Mouse (Mus musculus): ENCODE measurements around the gene Hivep2. TPM values are rescaled to one million over a fixed set of nuclear protein-coding genes. Genes with fewer than 3 reads are reported as not detected.

The Hivep2 gene
- polyA plus RNA-seq, 1 experiment: 0.47 TPM

GRCm38 (mm10) chr10:14050586-14050985 lies 84.7 kb downstream of the Hivep2 start:
- Histone ChIP-seq H3K9me3 (no peaks in the 10 kb centered on the region), H3K4me1 (peaks cover 44% of the 10 kb centered on the region), H3K4me3 (replicated peaks) (no peak overlapping the region), H3K27me3 (replicated peaks) (no peaks in the 10 kb centered on the region), H3K36me3 (replicated peaks; ENCODE audit: low read length) (no peaks in the 10 kb centered on the region)
- no peak for TF ChIP-seq GATA1 (IDR thresholded peaks at IDR 0.05; ENCODE audit: borderline replicate concordance, low read length)
- no peak for TF ChIP-seq FLI1 (IDR thresholded peaks at IDR 0.05; ENCODE audit: low read length)

- Histone ChIP-seq H3K36me3 (replicated peaks; ENCODE audit: low read length) (no peaks in the 10 kb centered on the region), H3K27me3 (replicated peaks) (no peaks in the 10 kb centered on the region), H3K4me3 (replicated peaks) (no peak overlapping the region), H3K4me1 (peaks cover 35% of the 10 kb centered on the region), H3K9me3 (no peaks in the 10 kb centered on the region)
- TF ChIP-seq GATA1 (IDR thresholded peaks at IDR 0.05; ENCODE audit: borderline replicate concordance, low read length) (no peak), FLI1 (IDR thresholded peaks at IDR 0.05; ENCODE audit: low read length) (no peak)
Measured at GRCm38 (mm10) chr10:14052109-14052689, 86.3 kb downstream of the Hivep2 start.

DNA sequence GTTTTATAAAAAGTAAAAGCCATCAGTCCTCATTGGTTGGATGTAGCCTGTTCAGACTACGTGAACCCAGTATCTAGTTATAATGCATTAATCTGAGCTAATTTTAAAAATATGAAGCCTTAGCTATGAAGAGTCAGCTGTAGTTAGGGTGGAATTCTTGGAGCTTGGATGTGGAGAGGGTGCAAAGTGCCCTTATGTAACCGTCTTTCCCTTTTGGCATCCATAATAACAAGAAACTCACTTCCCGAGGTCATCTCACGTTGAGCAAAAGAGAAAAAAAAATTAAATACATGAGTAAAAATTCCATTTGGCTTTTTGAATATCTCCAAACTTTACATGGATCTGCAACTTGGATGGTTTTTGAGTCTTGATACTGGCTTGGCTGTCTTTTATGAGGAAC lies 89.0 kb downstream of the Hivep2 start:
- peaks cover 36% of the 10 kb centered on the region for H3K4me1 ChIP-seq

DNA sequence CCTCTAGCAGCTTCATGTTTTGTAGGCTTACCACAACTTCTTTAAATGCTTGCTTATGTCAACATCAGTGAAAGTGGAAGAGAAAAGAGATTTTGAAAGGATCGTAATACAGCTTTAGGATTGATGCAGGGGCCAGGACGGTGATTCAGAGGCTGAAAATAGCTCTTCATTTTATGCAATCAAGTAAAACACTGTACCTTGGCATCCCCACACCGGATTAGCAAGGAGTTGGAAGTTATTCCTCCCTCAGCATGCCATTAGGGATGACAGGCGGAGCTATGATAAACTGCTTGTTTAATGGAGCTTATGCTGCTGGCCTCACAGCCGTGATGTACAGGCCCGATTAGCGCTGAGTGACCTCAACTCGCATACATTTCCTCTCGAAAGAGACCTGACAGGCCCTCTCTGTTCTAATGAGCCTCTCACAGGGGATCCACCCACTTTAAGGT lies 89.7 kb downstream of the Hivep2 start:
- Histone ChIP-seq H3K36me3 (replicated peaks; ENCODE audit: low read length) (no peaks in the 10 kb centered on the region), H3K27me3 (replicated peaks) (no peaks in the 10 kb centered on the region), H3K4me3 (replicated peaks) (no peak overlapping the region), H3K4me1 (peaks cover 43% of the 10 kb centered on the region), H3K9me3 (no peaks in the 10 kb centered on the region)
- TF ChIP-seq FLI1 (IDR thresholded peaks at IDR 0.05; ENCODE audit: low read length) (no peak), GATA1 (IDR thresholded peaks at IDR 0.05; ENCODE audit: borderline replicate concordance, low read length) (no peak)

More for the DNA sequence above, 89.0 kb downstream of the Hivep2 start:
- H3K36me3 ChIP-seq (replicated peaks; ENCODE audit: low read length): no peaks in the 10 kb centered on the region
- no peaks in the 10 kb centered on the region for H3K27me3 ChIP-seq (replicated peaks)
- TF ChIP-seq GATA1 (IDR thresholded peaks at IDR 0.05; ENCODE audit: borderline replicate concordance, low read length): no peak
- no peak for TF ChIP-seq FLI1 (IDR thresholded peaks at IDR 0.05; ENCODE audit: low read length)
- no peak overlapping the region for H3K4me3 ChIP-seq (replicated peaks)
- H3K9me3 ChIP-seq: no peaks in the 10 kb centered on the region

DNA sequence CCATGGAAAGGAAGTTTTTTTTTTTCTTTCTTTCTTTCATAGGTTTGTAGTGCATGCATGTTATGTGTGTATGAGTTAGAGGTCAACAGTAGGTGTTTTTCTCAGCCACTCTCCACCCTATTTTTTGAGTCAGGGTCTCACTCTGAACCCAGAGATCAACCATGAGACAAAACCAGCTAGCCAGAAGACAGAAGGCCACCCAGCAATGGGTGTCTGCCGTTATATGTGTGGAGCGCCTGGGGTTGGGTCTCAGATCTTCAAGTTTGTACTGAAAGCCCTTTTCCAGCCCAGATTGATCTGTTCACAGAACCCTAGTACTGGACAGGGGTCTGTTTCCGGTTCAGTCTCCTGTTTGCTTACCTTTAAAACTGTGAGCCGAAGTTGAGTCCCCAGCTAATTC lies 90.2 kb downstream of the Hivep2 start:
- H3K4me3 ChIP-seq (replicated peaks): no peak overlapping the region
- H3K4me1 ChIP-seq: peaks cover 43% of the 10 kb centered on the region
- H3K27me3 ChIP-seq (replicated peaks): no peaks in the 10 kb centered on the region
- no peaks in the 10 kb centered on the region for H3K36me3 ChIP-seq (replicated peaks; ENCODE audit: low read length)
- TF ChIP-seq FLI1 (IDR thresholded peaks at IDR 0.05; ENCODE audit: low read length) (no peak), GATA1 (IDR thresholded peaks at IDR 0.05; ENCODE audit: borderline replicate concordance, low read length) (no peak)
- no peaks in the 10 kb centered on the region for H3K9me3 ChIP-seq

- Histone ChIP-seq H3K27me3 (replicated peaks) (no peaks in the 10 kb centered on the region), H3K4me1 (peaks cover 45% of the 10 kb centered on the region)
- no peak for TF ChIP-seq GATA1 (IDR thresholded peaks at IDR 0.05; ENCODE audit: borderline replicate concordance, low read length)
- no peak for TF ChIP-seq FLI1 (IDR thresholded peaks at IDR 0.05; ENCODE audit: low read length)
Measured at GRCm38 (mm10) chr10:14056584-14057451, 90.9 kb downstream of the Hivep2 start.

DNA sequence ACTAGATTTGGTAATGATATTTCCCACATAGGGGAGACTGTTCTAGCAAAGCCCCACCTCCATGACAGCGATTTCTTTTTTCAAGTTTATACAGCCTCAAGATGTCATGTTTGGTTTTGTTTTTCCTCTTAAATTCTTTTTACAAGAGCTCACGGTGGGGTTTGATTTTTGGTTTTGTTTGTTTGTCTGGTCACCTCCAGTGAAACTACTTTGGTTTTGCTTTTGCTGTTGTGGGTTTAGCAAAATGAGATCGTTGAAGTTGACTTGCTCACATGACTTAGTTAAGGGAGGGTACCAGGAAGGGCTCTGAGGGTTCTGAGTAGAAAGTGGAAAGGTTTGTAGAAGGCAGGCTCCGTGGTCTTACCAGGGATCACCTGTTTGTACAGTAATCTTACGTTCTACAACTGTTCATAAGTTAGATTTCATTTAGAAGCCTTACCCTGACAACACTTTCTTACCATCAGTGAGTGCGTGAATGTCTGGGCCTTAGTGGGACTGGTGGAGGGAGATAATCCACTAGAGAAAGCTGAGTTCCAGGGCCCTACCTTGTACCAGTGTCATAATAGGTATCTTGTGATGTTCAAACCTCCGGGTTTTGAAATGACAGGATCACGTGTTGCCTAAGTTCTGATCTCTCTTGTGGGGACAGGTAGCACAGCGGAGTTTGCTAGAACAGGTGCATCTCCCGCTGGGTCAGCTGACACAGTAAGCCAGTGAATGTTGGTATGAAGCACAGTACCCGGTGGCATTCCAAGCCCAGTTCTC lies 92.1 kb downstream of the Hivep2 start:
- Histone ChIP-seq H3K9me3 (no peaks in the 10 kb centered on the region), H3K36me3 (replicated peaks; ENCODE audit: low read length) (no peaks in the 10 kb centered on the region), H3K4me3 (replicated peaks) (no peak overlapping the region), H3K4me1 (peaks cover 50% of the 10 kb centered on the region), H3K27me3 (replicated peaks) (no peaks in the 10 kb centered on the region)
- TF ChIP-seq FLI1 (IDR thresholded peaks at IDR 0.05; ENCODE audit: low read length): no peak
- no peak for TF ChIP-seq GATA1 (IDR thresholded peaks at IDR 0.05; ENCODE audit: borderline replicate concordance, low read length)

More at GRCm38 (mm10) chr10:14056584-14057451, 90.9 kb downstream of the Hivep2 start:
- H3K9me3 ChIP-seq: no peaks in the 10 kb centered on the region
- H3K4me3 ChIP-seq (replicated peaks): no peak overlapping the region
- H3K36me3 ChIP-seq (replicated peaks; ENCODE audit: low read length): no peaks in the 10 kb centered on the region

- no peaks in the 10 kb centered on the region for H3K27me3 ChIP-seq (replicated peaks)
- TF ChIP-seq GATA1 (IDR thresholded peaks at IDR 0.05; ENCODE audit: borderline replicate concordance, low read length): no peak
- TF ChIP-seq FLI1 (IDR thresholded peaks at IDR 0.05; ENCODE audit: low read length): no peak
Measured at GRCm38 (mm10) chr10:14058742-14059141, 92.9 kb downstream of the Hivep2 start.

GRCm38 (mm10) chr10:14059581-14059980 lies 93.7 kb downstream of the Hivep2 start:
- no peak for TF ChIP-seq GATA1 (IDR thresholded peaks at IDR 0.05; ENCODE audit: borderline replicate concordance, low read length)
- no peak for TF ChIP-seq FLI1 (IDR thresholded peaks at IDR 0.05; ENCODE audit: low read length)
- Histone ChIP-seq H3K27me3 (replicated peaks) (no peaks in the 10 kb centered on the region), H3K4me1 (peaks cover 61% of the 10 kb centered on the region), H3K9me3 (no peaks in the 10 kb centered on the region), H3K36me3 (replicated peaks; ENCODE audit: low read length) (no peaks in the 10 kb centered on the region), H3K4me3 (replicated peaks) (no peak overlapping the region)

More at GRCm38 (mm10) chr10:14058742-14059141, 92.9 kb downstream of the Hivep2 start:
- H3K4me3 ChIP-seq (replicated peaks): no peak overlapping the region
- H3K9me3 ChIP-seq: no peaks in the 10 kb centered on the region
- no peaks in the 10 kb centered on the region for H3K36me3 ChIP-seq (replicated peaks; ENCODE audit: low read length)
- H3K4me1 ChIP-seq: peaks cover 57% of the 10 kb centered on the region
